Mouse (Mus musculus): Measurements from ENCODE around the gene Susd1.

The Susd1 gene

DNA sequence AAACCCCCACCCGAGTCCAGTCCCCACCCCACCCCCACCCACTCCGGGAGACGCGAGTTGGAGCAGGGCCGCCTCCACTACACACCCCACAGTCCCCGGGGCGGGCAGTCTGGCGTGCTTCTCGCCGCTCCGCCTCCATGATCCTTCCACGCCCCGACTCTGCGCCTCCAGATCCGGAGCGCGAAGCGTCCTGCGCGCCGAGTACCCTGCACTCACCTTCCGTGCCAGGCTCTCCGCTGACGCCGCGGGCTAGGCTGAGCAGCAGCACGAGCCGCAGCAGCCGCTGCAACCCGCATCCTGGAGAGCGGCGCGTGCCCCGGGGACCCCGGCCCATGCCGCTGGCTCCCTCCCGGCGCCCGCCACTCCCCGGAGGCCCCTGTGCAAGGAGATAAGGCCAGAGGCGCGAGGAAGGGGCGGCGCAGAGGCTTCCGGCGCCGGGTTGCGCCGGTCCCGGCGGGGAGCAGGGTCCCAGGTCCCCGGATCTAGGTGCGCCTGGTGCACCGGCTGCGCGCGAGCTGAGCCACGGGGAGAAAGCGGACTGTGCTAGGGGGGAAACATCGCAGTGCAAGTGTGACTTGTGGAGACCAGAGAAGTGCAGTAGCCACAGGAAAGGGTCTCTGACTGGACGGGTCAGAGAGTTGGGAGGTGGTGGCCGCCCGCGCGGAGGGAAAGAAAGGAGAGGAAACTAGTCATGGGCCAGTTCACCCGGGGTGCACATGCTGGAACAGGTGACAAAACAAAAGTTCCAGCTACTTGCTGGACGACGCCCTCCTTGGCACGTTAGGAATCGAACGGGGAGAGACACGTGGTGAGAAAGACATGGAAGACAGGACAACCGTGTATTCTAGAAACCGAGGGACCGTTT lies at the start of gene Susd1:
TSS of gene Susd1 (minus strand) at position 644 of the 865 bp plus-strand sequence.
- peak; percentile 34 for DNase-seq (ENCODE audit: low read depth, low spot score)

- no peak for DNase-seq (ENCODE audit: low read depth, low spot score)
These were observed 32.9 kb upstream of the Susd1 start for GRCm38 (mm10) chr4:59471306-59471705.

DNA sequence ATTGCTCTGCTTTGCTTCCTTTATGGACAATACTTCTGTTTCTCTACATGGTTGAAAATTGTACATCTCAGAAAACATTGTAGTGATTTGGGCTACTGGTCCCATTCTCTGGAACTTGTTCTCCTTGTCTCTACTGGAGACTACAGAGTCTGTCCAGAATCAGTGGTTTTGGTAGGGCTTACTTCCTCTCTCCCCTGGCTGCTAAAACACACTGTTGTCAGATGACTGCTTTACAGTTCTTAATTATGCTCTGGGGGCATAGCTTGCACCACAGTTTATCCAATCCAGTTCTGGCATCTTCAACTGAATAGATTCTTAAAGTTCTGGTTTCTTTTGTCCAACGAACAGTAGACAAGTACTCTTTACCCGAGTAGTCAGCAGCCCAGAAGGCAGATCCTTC lies 27.0 kb upstream of the Susd1 start:
- no peak for DNase-seq (ENCODE audit: low read depth, low spot score)

DNA sequence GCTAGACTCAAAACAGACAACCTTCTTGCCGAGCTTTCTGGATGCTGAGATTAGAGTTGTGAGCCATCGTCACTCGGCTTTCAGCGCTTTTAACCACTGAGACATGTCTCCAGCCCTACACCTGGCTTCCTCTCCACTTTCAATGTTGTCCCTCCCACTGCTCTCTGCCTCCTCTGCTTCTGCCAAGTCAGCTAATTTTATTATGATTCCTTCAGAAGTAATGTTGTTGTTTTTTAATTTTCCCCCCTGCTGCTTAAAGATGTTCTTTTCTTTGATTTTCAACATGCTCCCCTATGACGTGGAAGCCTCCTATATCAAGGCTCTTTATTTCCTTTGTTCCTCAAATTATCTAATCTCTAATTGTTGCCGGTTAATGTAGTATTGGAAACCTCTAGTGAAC lies 26.2 kb upstream of the Susd1 start:
- DNase-seq (ENCODE audit: low read depth, low spot score), result no peak

DNA sequence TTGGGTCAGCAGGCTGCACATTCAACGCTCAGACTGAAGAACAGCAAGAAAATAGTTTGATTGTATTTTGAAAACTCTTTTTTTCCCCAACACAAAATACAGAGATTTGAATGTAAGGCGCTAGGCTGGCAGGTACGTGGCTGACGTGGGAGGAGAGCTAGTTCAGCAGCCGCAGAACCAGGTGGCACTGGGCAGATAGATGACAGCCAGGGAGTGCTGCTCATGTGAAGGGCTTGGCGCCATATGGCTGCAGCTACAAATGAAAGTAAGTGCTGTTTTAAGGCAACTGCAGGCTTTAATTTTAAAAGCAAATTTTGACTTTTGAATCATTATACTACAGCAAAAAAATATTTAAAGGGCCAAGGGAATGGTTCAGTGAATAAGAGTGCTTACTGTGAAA lies 24.1 kb upstream of the Susd1 start:
- no peak for DNase-seq (ENCODE audit: low read depth, low spot score)

GRCm38 (mm10) chr4:59461116-59461727 lies 22.8 kb upstream of the Susd1 start:
- no peak for DNase-seq (ENCODE audit: low read depth, low spot score)

- no peak for DNase-seq (ENCODE audit: low read depth, low spot score)
These were observed 21.0 kb upstream of the Susd1 start for GRCm38 (mm10) chr4:59459216-59459955.

DNA sequence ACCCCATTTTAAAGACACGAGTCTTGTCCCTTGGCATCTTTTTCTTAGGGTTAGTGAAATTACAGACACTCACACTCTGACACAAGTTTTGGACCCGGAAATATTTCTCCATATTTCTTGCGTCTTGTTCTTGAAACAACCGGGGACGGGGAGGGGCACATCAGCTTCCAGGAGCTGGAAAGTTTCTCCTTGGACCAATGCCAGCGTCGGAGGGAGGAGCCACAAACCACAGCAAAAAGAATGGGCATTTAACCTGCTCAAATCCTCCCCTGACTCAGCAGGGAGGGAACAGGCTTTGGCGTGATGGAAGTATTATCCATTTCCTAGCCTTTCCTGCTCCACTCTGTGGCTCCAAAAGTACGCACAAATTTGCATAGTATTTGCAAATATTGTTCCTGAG lies 19.5 kb upstream of the Susd1 start:
- no peak for DNase-seq (ENCODE audit: low read depth, low spot score)

DNA sequence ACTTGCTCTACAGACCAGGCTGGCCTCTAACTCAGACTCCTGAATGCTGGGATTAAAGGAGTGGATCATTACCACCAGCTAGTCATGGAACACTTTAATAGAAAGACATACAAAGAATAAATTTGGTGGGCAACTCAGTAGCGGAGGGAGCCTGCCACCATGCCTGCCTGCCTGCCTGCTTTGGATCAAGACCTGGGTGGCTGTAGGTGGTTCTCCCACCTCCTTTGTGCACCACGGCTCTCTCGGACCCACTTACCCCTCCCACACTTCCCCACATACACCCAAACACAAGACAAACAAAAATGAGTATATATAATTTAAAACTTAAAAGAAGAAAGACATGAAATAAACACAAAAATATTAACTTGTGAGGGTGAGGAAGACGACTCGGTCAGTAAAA lies 18.7 kb upstream of the Susd1 start:
- DNase-seq (ENCODE audit: low read depth, low spot score), result no peak

DNA sequence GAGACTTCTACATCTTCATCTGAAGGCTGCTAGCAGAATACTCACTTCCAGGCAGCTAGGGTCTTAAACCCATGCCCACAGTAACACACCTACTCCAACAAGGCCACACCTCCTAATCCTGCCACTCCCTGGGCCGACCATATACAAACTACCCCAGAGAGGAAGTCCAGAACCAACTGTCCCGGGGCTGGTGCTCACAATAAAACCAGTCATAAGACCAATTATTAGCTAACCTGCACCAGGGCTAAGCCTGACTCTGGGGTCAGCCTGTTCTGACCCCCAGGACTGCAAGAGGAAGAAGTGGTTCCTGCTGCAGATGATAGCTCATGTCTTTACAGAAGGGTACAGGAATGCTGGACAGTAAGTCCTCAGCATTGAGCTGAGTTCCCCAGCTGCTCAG lies 17.0 kb upstream of the Susd1 start:
- DNase-seq (ENCODE audit: low read depth, low spot score), result no peak

DNA sequence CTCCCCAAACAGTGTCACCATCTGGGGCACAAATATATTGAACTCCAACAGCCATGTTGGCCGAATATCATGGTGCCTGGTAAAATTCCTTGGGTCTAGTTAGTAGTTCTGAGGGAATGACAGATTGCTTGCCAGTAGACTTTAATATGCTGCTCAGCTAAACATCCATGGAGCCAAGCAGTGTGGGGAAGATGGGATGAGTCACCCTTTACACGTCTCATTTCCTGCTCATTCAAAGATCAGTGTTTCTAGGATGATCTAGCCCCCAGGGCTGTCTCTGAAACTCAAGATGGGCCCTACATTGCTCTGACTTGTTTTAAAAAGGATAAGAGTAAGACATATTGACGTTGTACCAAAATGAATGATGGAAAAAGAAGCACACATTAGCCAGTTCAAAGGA lies 15.6 kb upstream of the Susd1 start:
- no peak for DNase-seq (ENCODE audit: low read depth, low spot score)

GRCm38 (mm10) chr4:59452503-59452933 lies 14.1 kb upstream of the Susd1 start:
- DNase-seq (ENCODE audit: low read depth, low spot score), result no peak

- DNase-seq (ENCODE audit: low read depth, low spot score), result no peak
These were observed 12.5 kb upstream of the Susd1 start for GRCm38 (mm10) chr4:59450906-59451305.

DNA sequence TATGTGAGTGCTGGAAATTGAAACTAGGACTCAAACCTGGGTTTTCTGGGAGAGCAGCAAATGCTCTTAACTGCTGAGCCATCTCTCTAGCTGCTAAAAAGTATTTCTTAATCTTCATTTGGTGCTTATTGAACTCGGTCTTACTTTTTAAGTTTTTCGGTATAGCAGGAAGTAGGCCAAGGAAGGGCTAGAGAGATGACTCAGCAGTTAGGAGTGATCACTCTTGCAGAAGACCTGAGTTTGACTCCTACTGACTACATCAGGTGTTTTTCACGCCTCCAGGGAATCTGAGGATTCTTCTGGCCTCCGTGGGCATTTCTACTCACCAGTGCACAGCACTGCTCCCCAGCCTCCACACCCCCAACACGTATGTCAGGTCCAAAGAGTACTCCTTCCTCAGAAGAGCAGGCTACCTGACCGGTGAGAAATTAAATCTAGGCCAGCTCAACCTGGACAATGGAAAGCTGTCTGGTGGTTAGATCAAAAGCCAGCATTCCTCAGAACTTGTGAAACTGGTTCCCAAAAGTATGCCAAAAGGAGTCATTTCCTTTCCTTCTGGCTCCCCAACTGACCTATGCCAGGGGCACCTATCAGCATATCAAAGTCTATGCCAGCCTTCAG lies 11.9 kb upstream of the Susd1 start:
- DNase-seq (ENCODE audit: low read depth, low spot score), result no peak

DNA sequence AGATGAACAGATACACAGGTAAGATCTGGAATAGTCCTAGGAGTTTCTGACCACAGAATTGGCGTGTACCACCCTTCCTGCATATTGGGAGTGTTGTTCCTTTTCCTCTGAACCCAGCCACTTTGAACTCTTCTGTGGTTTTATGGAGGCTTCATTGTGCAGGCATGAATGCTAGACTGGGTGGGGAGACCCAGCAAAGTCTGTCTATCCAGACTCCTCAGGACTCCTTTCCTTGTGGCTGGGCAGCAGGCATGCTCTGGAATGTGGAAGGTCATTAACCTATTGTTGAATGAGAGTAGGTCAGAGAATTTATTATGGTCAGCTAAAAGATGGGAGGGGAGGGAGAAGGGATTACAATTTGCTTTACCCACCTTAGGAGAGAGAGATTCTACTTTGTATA lies 8.9 kb upstream of the Susd1 start:
- no peak for DNase-seq (ENCODE audit: low read depth, low spot score)

- no peak for DNase-seq (ENCODE audit: low read depth, low spot score)
These were observed 7.1 kb upstream of the Susd1 start for GRCm38 (mm10) chr4:59445516-59445915.

GRCm38 (mm10) chr4:59444994-59445393 lies 6.6 kb upstream of the Susd1 start:
- no peak for DNase-seq (ENCODE audit: low read depth, low spot score)

- no peak for DNase-seq (ENCODE audit: low read depth, low spot score)
These were observed 5.7 kb upstream of the Susd1 start for GRCm38 (mm10) chr4:59444085-59444484.

GRCm38 (mm10) chr4:59441265-59441664 lies 2.8 kb upstream of the Susd1 start:
- no peak for DNase-seq (ENCODE audit: low read depth, low spot score)

GRCm38 (mm10) chr4:59439960-59440359 lies 1.5 kb upstream of the Susd1 start:
- no peak for DNase-seq (ENCODE audit: low read depth, low spot score)

DNA sequence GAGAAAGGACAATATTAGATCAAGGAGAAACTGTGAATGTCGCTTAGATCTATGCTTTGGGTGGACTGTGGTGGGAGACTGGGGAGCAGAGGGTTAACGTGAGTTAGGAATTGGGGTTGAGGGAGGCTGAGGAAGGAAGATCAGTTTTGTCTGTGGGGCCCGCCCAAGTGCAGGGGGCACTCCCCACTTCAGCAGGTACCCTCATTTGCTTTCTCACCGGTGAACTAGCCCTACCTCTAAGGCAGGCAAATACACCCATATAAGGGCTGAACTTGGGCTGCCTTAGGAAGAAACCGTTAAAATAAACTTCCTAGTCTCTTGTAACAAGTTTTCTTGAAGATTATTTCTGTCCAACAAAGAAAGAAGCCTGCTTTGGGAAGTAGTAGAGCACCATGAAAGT lies 608 bp upstream of the Susd1 start:
- no peak for DNase-seq (ENCODE audit: low read depth, low spot score)

GRCm38 (mm10) chr4:59435951-59436350 lies 2.5 kb downstream of the Susd1 start:
- DNase-seq (ENCODE audit: low read depth, low spot score), result no peak

Measured in forelimb bud, embryonic 11.5 days (tissue).